Mouse (Mus musculus) heart, adult 2 months (tissue): ENCODE data around the gene Arf4.

Experiments
- CTCF ChIP-seq: fragments of 200-600 bp; IDR thresholded peaks from 2 replicates; pipeline ENCODE4 v1.8.1; 2022; ENCODE audit warnings: antibody characterized with exemption, mild to moderate bottlenecking, moderate library complexity
- EP300 ChIP-seq: fragments of 200-500 bp; IDR thresholded peaks from 2 replicates; pipeline ENCODE4 v1.6.1; 2011; ENCODE audit warnings: low read depth, low read length, control low read depth; ENCODE audit not compliant: insufficient read depth
- POLR2A ChIP-seq: fragments of 200-500 bp; IDR thresholded peaks from 2 replicates; pipeline ENCODE4 v1.6.1; 2011; ENCODE audit warnings: mild to moderate bottlenecking, low read depth, low read length, control low read depth; ENCODE audit not compliant: insufficient read depth

DNA sequence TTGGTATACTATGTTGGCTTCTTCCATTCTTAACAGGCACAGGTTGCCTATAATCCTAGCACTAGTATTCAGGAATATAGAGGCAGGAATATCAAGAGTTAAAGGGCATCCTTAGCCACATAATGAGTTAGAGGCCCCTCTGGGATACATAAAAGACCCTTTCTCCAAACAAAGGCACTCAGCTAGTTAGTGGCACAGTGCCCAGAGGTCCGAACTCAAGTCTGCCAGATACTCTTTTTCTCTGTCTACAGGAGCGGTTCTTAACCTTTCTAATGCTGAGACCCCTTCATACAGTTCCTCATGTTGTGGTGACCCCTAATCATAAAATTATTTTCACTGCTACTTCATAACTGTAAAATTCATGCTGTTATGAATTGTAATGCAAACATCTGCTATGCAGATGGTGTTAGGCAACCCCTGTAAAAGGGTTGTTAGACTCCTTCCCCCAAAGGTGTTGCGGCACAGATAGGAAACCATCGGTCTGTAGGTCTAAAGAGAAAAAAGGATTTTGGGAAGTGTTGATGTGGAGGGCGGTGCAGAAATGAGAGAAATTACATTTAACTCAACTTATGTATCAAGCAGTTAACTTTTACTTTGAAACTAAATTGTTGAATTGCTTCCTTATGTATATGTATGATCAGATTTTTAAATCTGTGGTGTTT, 8.2 kb downstream of the Arf4 start:
- no peak for TF ChIP-seq CTCF
- TF ChIP-seq POLR2A: no peak
- no peak for TF ChIP-seq EP300
